Mouse (Mus musculus): ENCODE results near the gene Rsph6a. TPM values are rescaled to one million over a fixed set of nuclear protein-coding genes. Genes with fewer than 3 reads are reported as not detected.

Gene Rsph6a
- polyA plus RNA-seq (2012): 0.04 and 0.06 TPM in 2 replicates

DNA sequence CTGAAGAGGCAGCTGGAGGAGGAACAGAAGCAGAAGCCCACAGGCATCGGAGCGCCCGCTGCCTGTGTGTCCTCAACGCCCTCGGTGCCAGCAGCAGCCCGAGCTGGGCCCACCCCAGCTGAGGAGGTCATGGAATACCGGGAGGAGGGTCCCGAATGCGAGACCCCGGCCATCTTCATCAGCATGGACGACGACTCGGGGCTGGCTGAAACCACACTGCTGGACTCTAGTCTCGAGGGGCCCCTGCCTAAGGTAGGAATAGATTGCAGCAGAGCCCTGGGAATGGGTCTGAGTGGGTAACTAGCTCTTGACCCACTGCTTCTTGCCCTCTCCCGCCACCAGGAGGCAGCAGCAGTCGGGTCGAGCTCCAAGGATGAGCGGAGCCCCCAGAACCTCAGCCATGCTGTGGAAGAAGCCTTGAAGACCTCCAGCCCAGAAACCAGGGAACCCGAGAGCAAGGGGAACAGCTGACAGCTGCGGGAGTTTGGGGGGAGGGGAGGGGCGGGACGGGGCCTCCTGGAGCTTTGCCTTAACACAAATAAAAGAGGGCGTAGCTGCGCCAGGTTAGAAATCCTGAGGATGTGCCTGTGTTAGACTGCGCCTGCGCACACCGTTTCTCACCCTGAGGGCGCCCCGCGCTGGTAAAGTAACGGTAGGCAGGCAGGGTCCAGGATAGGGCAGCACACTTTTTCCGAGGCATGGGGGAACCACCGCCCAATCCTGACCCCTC, at the start of gene Rsph6a:
Rsph6a (plus strand) TSS at position 644 of the 730 bp plus-strand sequence.
- TF ChIP-seq GATA1 (IDR thresholded peaks at IDR 0.05; ENCODE audit: low read length): no peak

DNA sequence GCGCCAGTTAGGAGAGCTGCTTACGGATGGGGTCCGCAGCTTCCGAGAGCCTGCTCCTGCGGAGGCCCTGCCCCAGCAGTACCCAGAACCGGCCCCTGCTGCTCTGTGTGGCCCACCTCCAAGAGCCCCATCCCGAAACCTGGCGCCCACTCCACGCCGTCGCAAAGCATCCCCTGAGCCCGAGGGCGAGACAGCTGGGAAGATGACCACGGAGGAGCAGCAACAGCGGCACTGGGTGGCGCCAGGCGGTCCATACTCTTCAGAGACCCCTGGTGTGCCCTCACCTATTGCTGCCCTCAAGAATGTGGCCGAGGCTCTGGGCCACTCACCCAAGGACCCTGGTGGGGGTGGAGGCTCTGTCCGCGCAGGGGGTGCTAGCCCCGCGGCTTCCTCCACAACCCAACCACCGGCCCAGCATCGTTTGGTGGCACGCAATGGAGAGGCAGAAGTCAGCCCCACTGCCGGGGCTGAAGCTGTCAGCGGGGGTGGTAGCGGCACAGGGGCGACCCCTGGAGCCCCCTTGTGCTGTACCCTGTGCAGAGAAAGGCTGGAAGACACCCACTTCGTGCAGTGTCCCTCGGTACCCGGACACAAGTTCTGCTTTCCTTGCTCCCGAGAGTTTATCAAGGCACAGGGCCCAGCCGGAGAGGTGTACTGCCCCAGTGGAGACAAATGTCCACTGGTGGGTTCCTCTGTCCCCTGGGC, 48.9 kb upstream of the Rsph6a start:
- no peak for TF ChIP-seq GATA1 (IDR thresholded peaks at IDR 0.05; ENCODE audit: low read length)

DNA sequence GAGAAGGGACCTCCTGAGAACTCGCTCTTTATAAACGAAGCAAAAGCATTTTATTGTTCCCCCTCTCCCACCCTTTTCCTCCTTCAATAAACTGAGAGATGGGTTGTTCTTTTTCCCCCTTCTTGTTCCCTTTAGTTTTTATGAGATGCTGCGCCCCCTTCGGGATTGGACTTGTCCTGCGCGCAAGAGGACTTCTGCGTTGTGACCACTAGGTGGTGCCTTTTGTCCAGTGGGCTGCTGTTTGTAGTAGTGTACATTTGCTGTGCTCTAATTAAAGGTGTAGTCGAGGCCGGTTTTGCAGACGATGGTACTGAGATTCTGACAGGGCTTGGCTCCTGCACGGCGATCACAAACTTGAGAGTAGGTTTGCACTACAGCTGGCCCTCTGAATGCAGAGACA, 48.0 kb upstream of the Rsph6a start:
- no peak for TF ChIP-seq GATA1 (IDR thresholded peaks at IDR 0.05; ENCODE audit: low read length)

DNA sequence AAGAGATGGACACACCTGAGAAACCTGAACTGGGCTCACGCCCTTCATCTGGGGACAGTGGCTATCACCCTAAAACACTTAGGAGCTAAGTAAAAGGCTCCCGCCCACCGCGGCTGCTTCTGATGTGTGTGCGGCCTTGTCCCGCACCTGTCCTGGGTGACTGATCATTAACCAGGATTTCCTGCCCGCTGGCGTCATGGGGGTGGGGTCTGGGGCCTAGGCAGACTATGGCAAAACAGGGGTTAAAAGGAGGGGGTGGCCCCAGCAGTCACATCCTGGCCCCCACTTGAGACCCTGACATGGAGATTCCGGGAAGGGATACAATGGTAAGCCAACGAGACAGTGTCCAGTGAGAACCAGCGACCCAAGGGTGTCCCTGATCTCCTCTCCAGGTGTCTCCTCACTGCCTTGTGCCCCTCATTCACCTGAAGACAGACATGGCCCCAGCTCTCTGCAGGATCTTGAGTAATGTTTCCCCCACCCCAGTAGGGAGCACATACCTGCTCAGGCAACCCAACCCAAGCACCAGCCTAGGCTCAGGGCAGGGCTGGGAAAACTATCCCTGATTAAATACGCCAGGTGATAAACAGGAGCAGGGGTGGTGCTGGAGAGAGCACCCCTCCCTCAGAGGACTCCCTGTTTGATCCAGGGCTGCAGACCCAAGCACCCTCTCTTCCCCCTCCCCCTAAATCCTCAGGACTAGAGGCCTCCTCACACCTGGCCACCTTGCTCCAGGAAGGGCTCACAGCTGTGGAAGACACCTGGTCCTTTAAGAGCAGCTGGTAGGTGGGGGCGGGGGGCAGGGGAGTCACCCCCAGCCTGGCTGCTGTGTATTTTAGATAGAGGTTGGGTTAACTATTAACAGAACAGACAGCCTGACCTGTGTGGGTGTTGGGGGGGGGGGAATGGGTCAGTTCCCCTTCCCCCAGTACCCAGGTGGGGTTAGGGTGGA, 47.2 kb upstream of the Rsph6a start:
- TF ChIP-seq GATA1 (IDR thresholded peaks at IDR 0.05; ENCODE audit: low read length): no peak

DNA sequence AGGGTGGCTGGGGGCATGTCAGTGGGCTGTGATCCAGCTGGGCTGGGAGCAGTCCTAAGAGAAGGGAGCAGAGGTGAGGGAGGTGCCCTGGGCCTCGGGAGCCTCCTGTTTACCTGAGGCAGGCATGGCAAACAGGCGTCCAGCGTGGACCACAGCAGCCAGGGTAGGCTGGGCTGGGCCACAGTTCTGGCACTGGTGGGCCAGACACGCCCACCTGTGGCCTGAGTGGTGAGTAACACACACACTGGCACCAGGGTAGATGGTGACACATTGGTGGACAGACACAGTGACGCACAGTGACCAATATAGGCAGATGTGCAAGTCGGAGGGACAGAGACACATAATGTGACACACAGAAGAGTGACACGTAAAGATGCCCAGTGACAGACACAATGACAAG, 43.9 kb upstream of the Rsph6a start:
- TF ChIP-seq GATA1 (IDR thresholded peaks at IDR 0.05; ENCODE audit: low read length): no peak

DNA sequence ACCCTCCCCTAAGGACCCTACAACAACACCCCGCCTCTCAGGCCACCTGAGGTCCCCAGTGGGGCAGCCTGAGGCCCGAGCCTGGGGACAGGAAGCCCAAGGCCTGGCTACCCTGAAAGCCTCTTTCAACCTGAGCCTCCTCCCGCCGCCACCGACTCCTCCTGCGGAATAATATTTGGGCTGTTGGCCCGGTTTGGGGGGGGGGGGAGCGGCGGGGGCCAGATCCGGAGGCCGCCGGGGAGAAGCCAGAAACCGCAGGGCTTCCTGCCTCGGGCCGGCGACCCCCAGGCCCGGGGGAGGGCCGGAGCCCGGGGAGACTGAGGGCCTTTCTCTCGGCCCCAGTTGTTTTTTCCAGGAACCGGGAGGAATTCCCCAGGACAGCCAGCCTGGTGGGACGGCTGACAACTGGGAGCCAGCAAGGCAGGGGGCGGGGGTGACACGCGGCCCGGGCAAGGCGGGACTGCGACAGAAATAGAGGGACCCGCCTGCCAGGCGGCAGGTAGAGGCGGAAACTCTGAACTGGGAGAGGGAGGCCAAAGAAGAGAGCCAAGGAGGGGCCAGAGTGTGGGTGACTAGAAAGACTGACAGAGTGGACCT, 42.4 kb upstream of the Rsph6a start:
- TF ChIP-seq GATA1 (IDR thresholded peaks at IDR 0.05; ENCODE audit: low read length): no peak

DNA sequence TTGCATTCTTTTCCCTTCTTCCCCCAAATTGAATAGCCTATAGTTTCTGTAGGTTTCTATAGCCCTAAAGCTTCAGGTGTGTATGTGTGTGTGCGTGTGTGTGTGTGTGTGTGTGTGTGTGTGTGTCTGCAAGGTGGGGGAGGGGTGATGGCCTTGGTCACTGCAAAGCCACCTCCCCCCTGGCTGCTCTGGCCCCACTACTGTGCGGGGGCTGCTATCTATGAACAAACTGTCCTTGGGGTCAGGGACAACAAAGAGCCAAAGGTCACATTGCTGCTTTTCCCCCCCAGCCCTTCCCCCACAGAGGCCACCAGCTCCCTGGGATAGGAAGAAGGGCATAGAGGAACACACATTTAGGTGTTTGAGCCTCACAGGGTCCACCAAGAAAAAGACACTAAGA, 41.6 kb upstream of the Rsph6a start:
- no peak for TF ChIP-seq GATA1 (IDR thresholded peaks at IDR 0.05; ENCODE audit: low read length)

DNA sequence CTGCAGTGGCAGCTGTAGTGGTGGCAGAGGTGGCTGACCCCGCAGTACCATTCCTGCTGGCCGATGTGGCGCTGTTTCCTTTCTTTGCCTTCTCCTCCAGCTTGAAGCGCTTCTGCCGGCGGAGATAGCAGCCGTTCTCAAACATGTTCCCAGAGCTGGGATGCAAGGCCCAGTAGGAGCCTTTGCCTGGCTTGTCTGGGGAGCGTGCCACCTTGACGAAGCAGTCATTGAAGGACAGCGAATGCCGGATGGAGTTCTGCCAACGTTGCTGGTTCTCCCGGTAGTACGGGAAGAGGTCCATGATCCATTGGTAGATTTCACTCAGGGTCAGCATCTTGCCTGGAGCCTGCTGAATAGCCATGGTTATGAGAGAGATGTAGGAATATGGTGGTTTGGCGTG, 40.0 kb upstream of the Rsph6a start:
- TF ChIP-seq GATA1 (IDR thresholded peaks at IDR 0.05; ENCODE audit: low read length): no peak

DNA sequence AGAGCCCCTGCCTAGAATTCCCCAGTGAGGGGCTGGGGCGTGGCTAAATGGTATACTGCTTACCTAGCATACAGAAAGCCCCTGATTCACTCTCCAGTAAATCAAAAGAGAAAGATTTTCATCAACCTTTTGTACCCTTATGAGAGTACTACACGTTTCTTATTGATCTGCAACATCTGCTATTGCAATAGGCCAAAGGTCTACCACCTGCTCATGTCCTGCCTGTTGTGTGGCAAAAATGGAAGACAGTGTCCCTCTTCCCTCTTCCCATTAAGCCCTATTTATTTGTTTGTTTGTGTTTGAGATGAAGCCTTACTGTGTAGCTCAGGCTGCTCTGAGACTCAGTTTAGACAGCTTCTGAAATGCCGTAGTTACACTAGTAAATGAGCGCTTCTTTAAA, 38.4 kb upstream of the Rsph6a start:
- TF ChIP-seq GATA1 (IDR thresholded peaks at IDR 0.05; ENCODE audit: low read length): no peak

DNA sequence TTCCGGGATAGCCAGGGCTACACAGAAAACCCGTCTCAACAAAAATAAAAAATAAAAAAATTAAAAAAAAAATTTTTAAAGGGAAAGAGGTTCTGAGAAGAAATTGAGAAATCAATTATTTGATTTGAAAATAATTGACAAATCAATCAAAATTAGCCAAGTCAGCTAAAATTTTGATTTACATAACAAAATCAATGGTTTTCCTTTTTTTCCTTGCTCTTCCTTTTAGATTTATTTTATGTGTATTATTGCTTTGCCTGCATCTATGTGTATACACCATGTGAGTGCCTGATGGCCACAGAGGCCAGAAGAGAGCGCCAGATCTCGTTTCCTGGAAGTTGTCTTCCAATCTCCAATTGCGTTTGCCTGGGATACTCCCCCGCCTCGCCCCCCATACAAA, 36.6 kb upstream of the Rsph6a start:
- no peak for TF ChIP-seq GATA1 (IDR thresholded peaks at IDR 0.05; ENCODE audit: low read length)

DNA sequence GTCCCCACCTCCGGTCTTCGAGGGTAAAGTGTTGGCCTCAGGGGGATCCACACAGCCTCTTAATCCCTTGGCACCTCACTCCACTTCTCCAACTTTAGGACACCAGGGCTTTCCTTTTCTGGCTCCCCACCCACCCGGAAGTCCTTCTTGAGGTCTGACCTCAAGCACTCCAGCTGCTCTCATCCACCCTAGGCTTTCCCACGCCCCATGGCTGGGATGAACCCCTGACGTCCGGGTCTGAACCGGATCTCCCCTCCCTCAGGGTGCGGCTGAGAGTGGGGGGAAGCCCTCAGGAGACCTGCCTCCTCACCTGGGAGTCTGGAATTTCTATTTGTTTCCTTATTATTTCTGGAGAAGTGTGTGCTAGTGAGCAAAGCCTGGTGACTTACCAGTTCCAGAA, 33.4 kb upstream of the Rsph6a start:
- TF ChIP-seq GATA1 (IDR thresholded peaks at IDR 0.05; ENCODE audit: low read length): no peak

DNA sequence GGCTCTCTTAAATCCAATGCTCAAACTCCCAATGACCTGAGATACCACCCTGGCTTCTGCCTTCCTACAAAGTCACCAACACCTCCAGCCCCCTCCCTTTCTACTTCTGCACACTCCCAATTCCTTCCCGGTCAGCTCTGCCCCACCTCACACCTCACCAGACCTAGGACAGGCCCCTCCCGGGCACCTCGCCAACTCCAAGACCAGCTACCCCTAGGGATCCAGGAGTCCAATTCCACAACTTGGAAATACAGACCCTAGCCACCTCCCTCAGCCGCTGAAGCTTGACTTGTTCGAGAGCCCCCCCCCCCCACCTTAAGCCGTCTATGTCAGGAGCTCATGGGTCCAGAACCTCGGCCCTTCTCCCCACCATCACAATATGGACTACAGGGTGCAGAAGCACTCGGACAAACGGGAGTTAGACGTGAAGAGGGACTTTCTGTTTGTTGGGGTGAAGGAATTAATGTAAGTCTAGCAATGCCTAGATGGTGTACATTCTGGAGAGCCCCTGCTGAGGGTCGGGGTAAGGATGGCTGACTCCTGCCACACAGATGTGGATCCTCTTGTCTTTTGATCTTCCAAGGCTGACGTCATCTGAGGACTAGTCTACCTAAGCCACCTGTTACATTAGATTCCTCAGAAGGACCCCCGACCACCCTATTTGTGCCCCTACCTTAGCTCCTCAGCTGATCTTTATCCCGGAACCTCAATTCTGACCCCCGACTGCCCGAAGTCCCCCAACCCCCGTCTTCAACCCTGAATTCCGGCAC, 32.1 kb upstream of the Rsph6a start:
- TF ChIP-seq GATA1 (IDR thresholded peaks at IDR 0.05; ENCODE audit: low read length): no peak

DNA sequence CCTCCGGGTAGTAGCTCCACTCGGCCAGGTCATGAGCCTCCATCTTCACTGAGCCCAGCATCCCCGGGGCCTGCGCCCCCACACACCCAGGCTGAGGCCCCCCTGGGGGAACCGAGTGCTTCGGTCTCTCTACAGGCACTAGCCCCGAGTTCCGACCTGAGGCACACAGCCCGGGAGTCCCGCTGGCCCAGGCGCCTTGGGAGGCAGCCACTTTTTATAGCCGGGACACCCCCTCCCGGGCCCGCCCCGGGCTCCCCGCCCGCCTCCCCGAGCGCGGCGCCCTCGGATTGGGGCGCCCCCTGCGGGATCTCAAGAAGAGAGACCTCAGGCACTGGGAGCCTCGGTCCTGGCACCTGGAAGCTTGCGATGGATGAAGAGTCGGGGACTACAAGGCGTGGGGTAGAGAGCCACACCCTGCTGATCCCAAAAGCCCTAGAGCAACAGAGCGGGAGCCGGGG, 31.1 kb upstream of the Rsph6a start, which contains the start of gene Foxa3:
Foxa3 (minus strand) TSS at position 182 of the 458 bp plus-strand sequence.
- no peak for TF ChIP-seq GATA1 (IDR thresholded peaks at IDR 0.05; ENCODE audit: low read length)

DNA sequence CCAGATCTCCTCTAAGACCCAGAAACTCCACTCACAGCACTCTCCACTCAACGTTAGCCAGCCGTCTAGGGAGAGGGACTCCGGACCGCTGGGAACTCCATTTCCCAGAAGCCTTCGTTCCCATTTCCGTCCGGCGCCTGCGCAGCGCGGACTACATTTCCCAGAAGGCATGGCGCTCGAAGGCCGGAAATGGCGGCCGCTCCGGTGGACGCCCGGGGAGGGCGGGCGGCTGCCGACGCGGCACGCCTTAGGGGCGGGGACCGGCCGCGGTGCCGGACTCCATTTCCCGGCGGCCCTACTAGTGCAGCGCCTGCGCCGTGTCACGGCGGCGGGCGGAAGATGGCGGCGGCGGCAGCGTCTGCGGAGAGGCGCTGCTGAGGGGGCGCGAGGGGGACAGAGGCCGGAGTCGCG, 30.4 kb upstream of the Rsph6a start, which contains the start of gene Sympk:
Sympk (plus strand) TSS at position 282 of the 411 bp plus-strand sequence.
- TF ChIP-seq GATA1 (IDR thresholded peaks at IDR 0.05; ENCODE audit: low read length): no peak

Data from G1E-ER4 (cell line).